Mouse (Mus musculus) brown adipose tissue, adult 24 weeks (tissue): ENCODE data around the gene 1110008P14Rik. TPM values are rescaled to one million over a fixed set of nuclear protein-coding genes. Genes with fewer than 3 reads are reported as not detected.

ENCODE experiments used
- H3K27ac ChIP-seq: fragments of 200-500 bp; replicated peaks from 2 replicates; pipeline ENCODE4 v1.5.1; 2012; ENCODE audit warnings: low read depth, mild to moderate bottlenecking, low read length
- H3K4me1 ChIP-seq: fragments of 200-500 bp; 2 replicates; pipeline ENCODE4 v1.6.1; 2012; ENCODE audit warnings: low read length, mixed read lengths; ENCODE audit not compliant: control insufficient read depth, insufficient read depth, insufficient read length
- H3K4me3 ChIP-seq: fragments of 200-500 bp; 2 replicates; pipeline ENCODE4 v1.5.1; 2012; ENCODE audit warnings: low read depth, mild to moderate bottlenecking, low read length, moderate library complexity; ENCODE audit not compliant: insufficient read depth
- polyA plus RNA-seq: library from polyadenylated mRNA; stranded (reverse); fragments of >200 nt; gene quantifications from 2 replicates; pipeline ENCODE4 v1.2.4, GENCODE M21; 2012; ENCODE audit not compliant: missing spikeins, insufficient read depth, insufficient read length

The 1110008P14Rik gene
- polyA plus RNA-seq, 1 experiment = 402 TPM

DNA sequence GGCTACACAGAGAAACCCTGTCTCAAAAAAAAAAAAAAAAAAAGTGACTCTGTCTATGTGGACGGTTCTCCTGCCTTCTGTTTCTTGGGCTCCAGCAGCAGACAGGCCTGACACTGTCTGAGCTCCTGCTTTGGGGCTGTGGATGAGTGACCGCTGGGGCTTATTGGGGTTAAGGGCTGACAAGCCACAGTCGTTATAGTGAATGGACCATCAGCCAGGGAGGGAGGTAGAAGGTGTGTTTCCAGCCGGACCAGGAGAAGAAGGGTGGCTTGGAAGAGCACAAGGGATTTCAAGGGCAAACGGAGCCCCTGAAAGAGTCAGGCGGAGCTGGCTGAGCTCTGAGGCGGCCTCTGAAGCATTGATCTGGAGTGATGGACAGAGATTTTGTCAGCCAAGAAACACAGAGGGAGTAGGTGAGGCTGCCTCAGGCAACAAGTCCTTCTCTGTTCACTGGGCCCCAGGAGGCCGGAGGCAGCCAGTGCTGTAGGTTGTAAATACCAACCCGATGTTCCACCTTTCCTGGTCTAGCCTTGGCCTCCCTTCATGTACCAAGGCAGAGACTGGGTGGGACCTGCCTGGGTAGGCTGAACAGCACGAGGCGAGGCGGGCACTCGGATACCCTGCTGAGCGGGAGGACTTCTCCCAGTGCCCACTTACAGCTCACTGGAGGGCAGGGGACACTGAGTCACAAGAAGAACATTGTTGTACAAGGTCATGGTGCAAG is 37.0 kb downstream of the 1110008P14Rik start:
- Histone ChIP-seq H3K4me1 (no peaks in the 10 kb centered on the region), H3K4me3 (no peak overlapping the region), H3K27ac (no peak overlapping the region)

DNA sequence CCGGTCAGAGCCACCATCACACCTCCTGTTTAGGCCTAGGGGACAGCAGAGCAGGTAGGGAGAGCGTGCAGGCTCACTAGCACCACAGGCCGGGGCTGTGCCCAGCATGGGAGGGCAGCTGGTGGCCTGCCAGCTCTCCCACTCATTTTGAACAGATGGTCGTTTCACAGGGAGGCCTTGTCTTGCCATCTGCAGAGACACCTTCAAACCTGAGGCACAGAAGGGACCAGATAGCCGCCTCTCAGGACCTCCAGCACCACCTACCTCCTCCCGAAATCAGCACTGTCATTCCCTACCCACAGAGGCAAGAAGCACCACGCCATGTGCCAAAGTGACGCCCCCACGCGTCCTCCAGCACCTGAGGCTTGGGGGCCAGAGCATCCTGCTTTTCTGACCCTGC is 37.7 kb downstream of the 1110008P14Rik start:
- H3K4me3 ChIP-seq = no peak overlapping the region
- H3K4me1 ChIP-seq = no peaks in the 10 kb centered on the region
- H3K27ac ChIP-seq = no peak overlapping the region

DNA sequence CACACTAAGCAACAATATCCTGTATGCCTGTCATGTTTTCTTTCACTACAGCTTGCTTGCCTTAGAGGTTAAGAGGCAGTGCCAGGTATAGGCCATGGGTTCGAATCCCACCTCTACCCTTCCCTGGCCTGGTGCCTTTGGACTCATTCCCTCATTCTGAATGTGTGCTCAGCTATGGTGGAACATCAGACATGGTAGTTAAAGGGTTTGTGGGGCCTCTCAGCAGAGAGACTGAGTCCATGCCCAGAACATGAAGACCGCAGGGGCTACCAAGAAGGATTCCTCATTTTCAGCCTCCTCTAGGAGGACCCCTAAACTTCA is 38.4 kb downstream of the 1110008P14Rik start:
- Histone ChIP-seq H3K27ac (peak overlapping the region; percentile 70; the same call in 1 of the 2 replicates), H3K4me1 (no peaks in the 10 kb centered on the region), H3K4me3 (no peak overlapping the region)

DNA sequence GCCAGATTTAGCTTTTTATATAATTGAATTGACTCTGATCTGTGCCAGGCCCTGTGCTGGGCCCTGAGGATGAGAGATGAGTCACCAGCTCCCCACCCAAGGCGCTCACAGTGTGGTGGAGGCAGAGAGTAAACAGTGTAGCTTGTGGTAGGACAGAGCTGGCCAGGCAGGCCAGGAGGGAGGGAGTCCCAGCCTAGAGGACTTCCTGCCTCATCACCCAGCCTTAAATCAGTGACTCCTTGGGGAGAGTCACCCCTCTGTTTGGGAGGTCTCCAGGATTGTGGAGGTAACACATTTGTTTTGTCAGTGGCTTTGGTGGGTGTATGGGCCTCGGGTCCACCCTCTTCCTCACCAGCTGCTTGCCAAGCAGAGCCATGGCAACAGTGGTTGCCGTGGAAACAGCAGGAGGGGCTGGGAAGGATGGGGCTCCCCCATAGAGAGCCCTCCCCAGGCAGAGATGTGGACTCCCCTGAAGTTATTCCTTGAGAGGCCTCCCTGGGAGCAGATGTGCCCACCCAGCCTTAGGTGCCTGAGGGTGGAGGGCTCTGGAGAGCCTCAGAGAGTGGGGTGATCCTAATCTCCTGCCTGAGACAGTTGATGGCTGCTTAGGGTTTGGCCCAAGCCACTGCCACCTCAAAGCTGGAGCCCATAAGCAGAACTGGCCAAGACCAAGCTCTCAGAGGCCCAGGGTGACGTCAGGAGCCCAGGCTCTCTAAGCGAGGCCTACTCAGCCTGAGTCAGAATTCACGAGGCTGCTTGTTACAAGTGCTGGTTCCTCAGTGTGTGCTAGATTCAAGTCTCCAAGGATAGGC is 39.0 kb downstream of the 1110008P14Rik start:
- Histone ChIP-seq H3K27ac (peak overlapping the region; percentile 70), H3K4me1 (no peaks in the 10 kb centered on the region), H3K4me3 (no peak overlapping the region)

DNA sequence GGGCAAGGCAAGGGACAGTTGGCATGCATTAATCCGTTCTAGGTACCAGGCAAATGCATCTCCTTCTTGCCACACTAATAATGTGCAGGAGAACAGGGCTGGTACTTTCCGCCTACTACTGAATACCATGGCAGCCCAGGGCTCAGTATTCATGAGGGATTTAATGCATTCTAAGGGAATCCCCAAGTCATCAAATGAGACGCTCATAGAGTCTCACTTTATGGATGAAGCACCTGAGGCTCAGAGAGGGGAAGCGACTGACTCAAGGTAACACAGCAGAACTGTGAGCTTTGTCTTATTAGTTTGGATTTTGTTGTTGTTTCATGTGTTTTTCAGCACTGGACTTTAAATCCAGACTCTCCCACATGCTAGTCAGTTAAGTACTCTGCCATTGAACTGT is 39.7 kb downstream of the 1110008P14Rik start:
- no peak overlapping the region for H3K4me3 ChIP-seq
- peak overlapping the region; percentile 43 for H3K27ac ChIP-seq
- H3K4me1 ChIP-seq = no peaks in the 10 kb centered on the region

DNA sequence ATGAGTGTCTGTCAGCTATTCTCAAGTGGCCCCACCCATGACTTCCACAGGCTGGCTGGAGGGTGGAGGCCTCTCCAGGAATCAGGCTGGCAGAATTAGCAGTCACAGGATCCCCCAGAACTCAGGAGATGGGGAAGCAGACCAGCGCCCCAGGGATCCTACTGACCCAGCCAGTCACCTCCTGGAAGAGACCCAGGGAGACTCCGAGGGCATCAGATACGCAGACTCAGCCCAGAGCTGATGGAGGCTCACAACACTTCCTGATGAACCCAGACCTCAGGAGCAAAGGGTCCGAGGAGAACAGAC is 40.2 kb downstream of the 1110008P14Rik start:
- Histone ChIP-seq H3K27ac (no peak overlapping the region), H3K4me3 (no peak overlapping the region), H3K4me1 (no peaks in the 10 kb centered on the region)

DNA sequence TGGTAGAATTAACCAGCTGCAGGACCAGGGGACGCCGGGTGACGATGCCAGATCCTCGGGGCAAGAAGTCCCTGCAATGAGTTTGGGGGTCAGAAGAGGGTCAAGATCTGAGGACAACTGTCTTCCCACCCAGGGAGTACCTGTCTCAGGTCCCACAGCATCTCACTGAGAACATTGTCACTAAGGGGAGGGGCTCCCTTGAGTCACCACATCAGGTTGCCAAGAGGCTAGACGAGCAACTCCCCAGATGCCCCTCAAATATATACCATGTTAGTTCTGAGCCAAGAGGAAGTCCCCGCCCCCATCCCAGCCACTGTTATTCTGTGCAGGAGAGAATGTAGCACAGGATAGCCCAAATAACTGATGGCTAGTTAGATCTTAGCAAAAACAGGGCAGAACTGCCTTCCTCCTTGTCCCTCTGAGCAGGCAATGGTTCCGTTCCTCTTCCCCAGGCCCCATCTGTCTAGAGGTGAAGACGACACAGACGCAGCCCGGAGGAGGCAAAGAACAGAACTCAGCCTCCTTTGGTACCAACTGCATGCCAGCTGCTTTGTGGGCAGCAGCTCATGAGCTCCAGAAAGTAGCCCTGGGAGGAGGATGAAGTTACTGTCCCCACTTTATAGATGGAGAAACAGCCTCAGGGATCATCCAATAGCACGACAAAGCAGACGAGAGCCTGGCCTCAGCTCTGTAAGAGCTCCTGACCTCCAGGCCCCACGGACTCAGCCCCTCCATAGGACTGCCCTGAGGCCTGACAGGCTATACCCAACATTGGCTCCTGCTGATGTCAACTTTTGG is 40.7 kb downstream of the 1110008P14Rik start:
- Histone ChIP-seq H3K27ac (no peak overlapping the region), H3K4me1 (no peaks in the 10 kb centered on the region), H3K4me3 (no peak overlapping the region)

DNA sequence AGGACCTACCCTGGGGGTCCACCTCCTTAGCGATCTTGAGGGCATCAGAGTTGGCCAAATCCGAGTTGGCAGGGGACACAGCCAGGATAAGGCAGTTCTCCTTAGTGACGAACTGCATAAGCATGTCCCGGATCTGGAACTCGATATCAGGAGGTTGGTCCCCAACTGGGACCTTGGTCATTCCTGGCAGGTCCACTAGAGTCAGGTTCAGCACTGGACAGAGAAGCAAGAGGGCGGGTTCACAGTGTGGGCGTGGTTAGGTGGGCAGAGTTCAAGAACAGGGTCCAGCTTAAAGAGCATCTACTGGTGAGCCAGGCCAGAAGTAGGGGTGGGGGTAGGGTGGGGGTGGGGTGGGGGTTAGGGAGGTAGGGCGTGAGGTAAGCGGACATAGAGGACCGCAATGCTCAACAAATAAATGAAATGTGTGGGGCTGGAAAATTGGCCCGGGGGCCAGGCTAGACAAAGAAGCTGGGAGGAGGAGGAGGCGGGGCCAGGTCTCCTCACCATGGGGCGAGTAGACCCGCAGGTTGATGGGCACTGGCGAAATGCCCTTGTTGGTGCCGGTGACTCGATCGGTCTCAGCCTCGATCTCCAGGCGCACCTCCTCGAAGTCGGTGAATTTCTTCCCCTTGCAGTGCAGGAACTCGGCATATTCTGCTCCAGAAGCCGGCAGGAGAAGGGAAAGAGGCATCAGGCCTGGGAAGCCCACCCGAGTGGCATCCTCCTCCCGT is 41.7 kb downstream of the 1110008P14Rik start:
- H3K4me1 ChIP-seq = no peaks in the 10 kb centered on the region
- no peak overlapping the region for H3K4me3 ChIP-seq
- no peak overlapping the region for H3K27ac ChIP-seq

DNA sequence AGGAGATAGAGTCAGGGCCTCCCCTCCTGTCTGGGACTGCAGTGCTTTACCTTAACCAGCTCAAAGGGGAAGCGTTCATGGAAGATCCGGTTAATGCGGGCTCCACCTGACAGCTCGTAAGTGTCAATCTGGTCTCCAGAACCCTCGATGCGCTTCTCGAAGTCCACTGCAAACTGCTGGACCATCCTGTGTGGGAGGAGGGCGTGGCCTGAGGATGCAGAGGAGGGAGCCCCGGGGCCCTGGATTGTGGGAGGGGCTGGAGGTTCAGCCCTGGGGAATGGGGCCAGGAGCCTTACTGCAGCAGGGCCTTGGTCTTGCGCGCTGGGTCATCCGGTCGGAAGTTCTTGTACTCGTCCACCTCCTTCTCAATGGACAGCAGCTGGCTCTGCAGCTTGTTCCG is 45.9 kb downstream of the 1110008P14Rik start:
- Histone ChIP-seq H3K27ac (no peak overlapping the region), H3K4me3 (no peak overlapping the region), H3K4me1 (no peaks in the 10 kb centered on the region)

DNA sequence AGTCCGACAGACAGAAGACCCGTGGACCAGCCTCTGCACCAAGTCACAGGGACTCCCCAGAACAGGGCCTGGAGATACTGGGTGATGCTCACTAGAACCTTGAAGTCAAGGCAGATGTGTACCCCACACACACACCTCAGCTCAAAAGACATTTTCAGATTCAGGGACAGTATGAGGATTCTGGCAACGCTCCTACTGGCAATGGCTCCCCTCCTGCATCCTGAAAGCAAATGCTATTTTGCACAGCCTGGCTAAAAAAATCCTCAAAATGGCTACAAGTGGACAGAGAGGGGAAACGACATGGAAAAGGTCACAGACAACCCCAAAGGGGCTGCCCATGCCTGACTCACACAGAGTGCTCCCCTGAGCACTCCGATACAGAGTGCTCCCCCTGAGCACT is 49.6 kb downstream of the 1110008P14Rik start:
- Histone ChIP-seq H3K4me3 (no peak overlapping the region), H3K27ac (no peak overlapping the region), H3K4me1 (no peaks in the 10 kb centered on the region)

DNA sequence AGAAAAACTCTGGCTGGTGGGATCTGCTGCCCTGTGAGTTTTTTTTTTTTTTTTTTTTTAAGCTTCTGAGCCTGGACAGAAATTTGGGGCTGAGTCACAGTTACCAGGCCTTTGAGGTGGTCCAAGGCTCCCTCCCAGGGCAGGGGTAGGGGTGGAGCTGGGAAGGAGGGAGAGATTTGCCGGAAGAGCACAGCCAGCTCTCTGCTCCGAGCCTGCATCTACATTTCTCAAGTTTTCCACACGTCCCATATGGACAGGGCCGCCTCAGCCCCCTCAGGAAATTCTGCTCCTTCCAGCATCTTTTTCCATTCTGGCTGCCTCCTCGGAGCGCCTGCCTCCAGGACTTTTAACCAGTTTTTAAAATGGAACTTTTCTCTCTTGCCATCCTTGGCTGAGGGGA is 52.2 kb downstream of the 1110008P14Rik start:
- H3K4me1 ChIP-seq = no peaks in the 10 kb centered on the region
- H3K27ac ChIP-seq = no peak overlapping the region
- H3K4me3 ChIP-seq = no peak overlapping the region

DNA sequence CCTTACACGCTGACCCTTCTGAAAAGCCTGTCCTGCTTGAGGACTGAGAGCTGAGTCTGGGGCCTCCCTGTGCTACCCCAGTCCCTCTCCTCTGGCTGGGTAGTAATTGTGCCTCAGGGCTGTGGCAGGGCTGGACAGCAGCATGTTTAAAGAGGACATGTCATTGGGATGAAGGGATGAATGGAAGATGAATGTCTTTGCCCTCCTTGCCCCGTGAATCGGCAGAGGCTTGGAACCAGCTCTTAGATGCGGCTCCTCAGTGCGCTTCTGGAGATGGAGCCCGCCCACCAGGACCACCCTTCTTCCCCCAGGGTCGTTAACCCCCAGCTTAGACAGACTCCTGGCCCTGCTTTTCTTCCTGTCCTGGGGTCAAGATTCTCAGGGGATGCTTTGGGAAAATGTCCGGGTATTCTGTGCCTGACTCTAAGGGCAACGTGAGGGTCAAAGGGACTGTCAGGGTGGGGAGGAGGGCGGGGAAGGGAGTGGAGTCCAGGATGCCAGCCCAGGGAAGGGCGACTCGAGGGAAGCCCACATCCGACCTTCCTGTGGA is 52.8 kb downstream of the 1110008P14Rik start:
- Histone ChIP-seq H3K4me3 (no peak overlapping the region), H3K4me1 (no peaks in the 10 kb centered on the region), H3K27ac (no peak overlapping the region)

DNA sequence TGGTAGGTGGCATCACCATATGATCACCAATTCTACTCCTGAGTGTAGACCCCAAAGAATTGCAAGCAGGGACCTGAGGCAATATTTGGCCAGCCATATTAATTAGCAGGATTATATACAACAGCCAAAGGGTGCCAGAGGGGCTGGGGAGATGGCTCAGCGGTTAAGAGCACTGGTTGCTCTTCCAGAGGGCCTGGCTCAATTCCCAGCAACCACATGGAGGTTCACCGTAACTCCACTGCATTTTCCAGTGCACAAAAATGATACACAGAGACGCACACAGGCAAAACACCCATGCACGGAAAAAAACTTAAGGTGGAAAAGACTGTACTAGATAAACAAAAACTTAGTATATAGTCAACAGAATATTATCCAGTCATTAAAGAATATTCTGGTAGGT is 54.5 kb downstream of the 1110008P14Rik start:
- no peak overlapping the region for H3K4me3 ChIP-seq
- H3K4me1 ChIP-seq = no peaks in the 10 kb centered on the region
- H3K27ac ChIP-seq = no peak overlapping the region
